Mouse (Mus musculus): ENCODE measurements around the gene Olfr308.

- no peak for TF ChIP-seq CTCF (IDR thresholded peaks at IDR 0.05; ENCODE audit: control insufficient read depth, insufficient read depth, insufficient replicate concordance, low read depth, low read length)
- TF ChIP-seq POLR2A (IDR thresholded peaks at IDR 0.05; ENCODE audit: control insufficient read depth, low read depth, low read length), result no peak
Measured at GRCm38 (mm10) chr7:86277072-86277471, 48.4 kb downstream of the Olfr308 start, which contains the start of gene Olfr310.
